Mouse (Mus musculus) brain, embryonic 14.5 days (tissue): ENCODE data around the gene Necap1.

Experiments used
- CTCF ChIP-seq: fragments of 200-500 bp; IDR thresholded peaks from 2 replicates; pipeline ENCODE4 v1.5.1; 2012; ENCODE audit warnings: inconsistent platforms, mild to moderate bottlenecking, moderate library complexity, borderline replicate concordance; ENCODE audit not compliant: insufficient read depth, insufficient read length; ENCODE audit errors: extremely low read depth
- POLR2A ChIP-seq: fragments of 200-500 bp; IDR thresholded peaks from 2 replicates; pipeline ENCODE4 v1.6.1; 2012; ENCODE audit warnings: mild to moderate bottlenecking, inconsistent platforms, borderline replicate concordance; ENCODE audit not compliant: poor library complexity, insufficient read depth, insufficient read length, severe bottlenecking; ENCODE audit errors: extremely low read depth

DNA sequence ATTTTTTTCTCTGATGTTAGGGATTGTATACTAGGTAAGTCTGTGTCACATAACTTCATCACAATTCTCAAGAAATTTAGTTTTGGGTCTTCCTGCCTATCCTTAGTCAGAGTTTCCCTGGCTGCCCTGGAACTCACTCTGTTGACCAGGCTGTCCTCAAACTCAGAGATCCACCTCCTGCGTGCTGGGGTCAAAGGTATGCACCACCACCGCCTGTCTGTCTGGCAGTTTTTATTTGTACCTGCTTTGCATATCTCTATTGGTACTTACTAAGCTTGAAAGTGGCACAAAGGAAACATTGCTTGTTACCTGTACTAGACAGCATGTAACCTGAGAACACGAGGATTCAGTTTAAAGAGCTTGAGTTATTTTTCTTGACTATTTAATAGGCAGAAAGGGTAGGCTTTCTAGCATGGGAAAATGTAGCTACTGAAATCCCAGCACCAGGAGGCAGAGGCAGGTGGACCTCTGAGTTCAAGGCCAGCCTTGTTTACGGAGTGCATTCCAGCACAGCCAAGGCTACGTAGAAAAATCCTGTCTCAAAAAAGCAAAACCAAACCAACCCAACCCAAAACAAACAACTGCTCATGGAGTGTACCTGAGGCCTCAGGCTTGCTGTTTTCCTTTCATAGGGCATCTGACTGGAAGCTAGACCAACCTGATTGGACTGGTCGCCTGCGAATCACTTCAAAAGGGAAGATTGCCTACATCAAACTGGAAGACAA, 5.7 kb downstream of the Necap1 start:
- TF ChIP-seq CTCF (no peak), POLR2A (no peak)
